Mouse (Mus musculus) stomach, embryonic 16.5 days (tissue): Measurements from ENCODE around the gene Rer1. TPM values are rescaled to one million over a fixed set of nuclear protein-coding genes. Genes with fewer than 3 reads are reported as not detected.

Source experiments
- ATAC-seq: fragments of 200-750 bp; cut with Nextera tagmentation; 2 replicates; pipeline ENCODE4 v1.8.0; 2017; ENCODE audit warnings: moderate number of reproducible peaks, moderate TSS enrichment; ENCODE audit not compliant: insufficient read depth, low FRiP score
- H3K27ac ChIP-seq: fragments of 300-500 bp; sonication (generic); 2 replicates; pipeline ENCODE4 v1.5.1; 2014; ENCODE audit warnings: low read length
- H3K27me3 ChIP-seq: fragments of 300-500 bp; sonication (generic); 2 replicates; pipeline ENCODE4 v1.6.1; 2014; ENCODE audit warnings: low read length, control low read depth, mixed read lengths; ENCODE audit not compliant: control insufficient read depth, insufficient read depth
- H3K36me3 ChIP-seq: fragments of 300-500 bp; sonication (generic); 2 replicates; pipeline ENCODE4 v1.6.1; 2014; ENCODE audit warnings: low read length; ENCODE audit not compliant: control insufficient read depth, insufficient read depth
- H3K4me1 ChIP-seq: fragments of 300-500 bp; sonication (generic); 2 replicates; pipeline ENCODE4 v1.6.1; 2014; ENCODE audit warnings: low read length, control low read depth, mixed read lengths; ENCODE audit not compliant: control insufficient read depth, insufficient read depth
- H3K4me2 ChIP-seq: fragments of 300-500 bp; sonication (generic); 2 replicates; pipeline ENCODE4 v1.6.1; 2014; ENCODE audit warnings: low read depth, low read length, mixed read lengths
- H3K4me3 ChIP-seq: fragments of 300-500 bp; sonication (generic); replicated peaks from 2 replicates; pipeline ENCODE4 v1.5.1; 2014; ENCODE audit warnings: mild to moderate bottlenecking, low read length
- H3K9ac ChIP-seq: fragments of 300-500 bp; sonication (generic); 2 replicates; pipeline ENCODE4 v1.6.1; 2014; ENCODE audit warnings: low read length
- H3K9me3 ChIP-seq: fragments of 300-500 bp; sonication (generic); replicated peaks from 2 replicates; pipeline ENCODE4 v1.6.1; 2016; ENCODE audit warnings: low read length, control low read depth; ENCODE audit not compliant: control insufficient read depth
- WGBS: fragments of 180-500 bp; shearing (Covaris S2); extraction: QIAGEN DNeasy Blood & Tissue Kit; methylation state at CpG from one replicate; pipeline ENCODE4 v1.1.7; 2014; 5-methylcytosine and 5-hydroxymethylcytosine counted together
- polyA plus RNA-seq: library from polyadenylated mRNA; unstranded; fragments of >200 nt; fragmentation: Nextera tagmentation; extraction: Ambion mirVana; gene quantifications from 2 replicates; pipeline ENCODE4 v1.2.1, GENCODE M21; 2015

The Rer1 gene
- polyA plus RNA-seq, 1 experiment from 2014 or later: 183 TPM

DNA sequence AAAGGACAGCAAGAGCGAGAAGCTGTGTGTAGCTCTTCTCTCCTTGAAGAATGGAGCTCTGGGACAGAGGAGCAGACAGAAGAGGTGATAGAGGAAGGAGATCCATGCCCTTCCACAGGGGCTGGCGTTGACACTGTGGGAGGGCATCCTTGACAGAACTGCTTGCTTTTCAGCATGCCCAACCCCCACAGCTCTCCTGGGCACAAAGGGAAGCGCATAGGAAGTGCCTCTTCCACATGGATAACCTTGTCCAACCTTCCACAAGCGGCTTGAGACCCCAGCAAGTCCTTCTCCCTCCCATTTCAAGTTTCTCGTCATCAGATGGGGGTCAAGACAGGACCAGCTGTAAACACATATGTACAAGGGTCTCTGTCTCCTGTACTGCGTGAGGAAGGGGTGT, 53.1 kb downstream of the Rer1 start:
- Histone ChIP-seq H3K9ac (no peak overlapping the region), H3K4me3 (no peak overlapping the region), H3K4me2 (no peak overlapping the region), H3K36me3 (no peaks in the 10 kb centered on the region), H3K27ac (no peak overlapping the region), H3K27me3 (no peaks in the 10 kb centered on the region), H3K4me1 (no peaks in the 10 kb centered on the region), H3K9me3 (no peaks in the 10 kb centered on the region)
- WGBS: 38% methylated on average over 6 of the region's 6 CpGs
- no peak for ATAC-seq

GRCm38 (mm10) chr4:155024170-155025010, 61.8 kb downstream of the Rer1 start:
- H3K4me2 ChIP-seq: no peak overlapping the region
- no peak overlapping the region for H3K9ac ChIP-seq
- no peaks in the 10 kb centered on the region for H3K36me3 ChIP-seq
- no peak overlapping the region for H3K4me3 ChIP-seq
- 87% methylated on average over 11 of the region's 11 CpGs for WGBS
- peaks cover 10% of the 10 kb centered on the region for H3K4me1 ChIP-seq
- H3K9me3 ChIP-seq: no peaks in the 10 kb centered on the region
- no peak overlapping the region for H3K27ac ChIP-seq
- no peaks in the 10 kb centered on the region for H3K27me3 ChIP-seq
- ATAC-seq: no peak

Other genes with a start within 250 kb of the Rer1 start
- 0.04 and 0.09 TPM in 2 replicates for gene Ttc34, start 248.9 kb downstream of the Rer1 start, polyA plus RNA-seq
- 0.20 and 0.30 TPM in 2 replicates for gene Mmel1, start 216.8 kb downstream of the Rer1 start, polyA plus RNA-seq
- gene Fam213b, start 187.2 kb downstream of the Rer1 start, polyA plus RNA-seq: 29.5 and 34.1 TPM in 2 replicates
- 4.3 and 4.6 TPM in 2 replicates for gene Tnfrsf14, start 157.8 kb downstream of the Rer1 start, polyA plus RNA-seq
- gene Hes5, start 125.5 kb downstream of the Rer1 start, polyA plus RNA-seq: 0.59 and 1.0 TPM in 2 replicates
- gene Pank4, start 122.3 kb downstream of the Rer1 start, polyA plus RNA-seq: 40.6 and 40.8 TPM in 2 replicates
- 27.4 and 30.4 TPM in 2 replicates for gene Plch2, start 29.6 kb downstream of the Rer1 start, polyA plus RNA-seq
- 19.9 and 20.1 TPM in 2 replicates for gene Pex10, start 19.4 kb downstream of the Rer1 start, polyA plus RNA-seq
- 4.8 and 6.1 TPM in 2 replicates for gene Morn1, start 195 bp upstream of the Rer1 start, polyA plus RNA-seq
- 17.7 and 17.9 TPM in 2 replicates for gene Ski, start 136.2 kb upstream of the Rer1 start, polyA plus RNA-seq
- 58.4 and 60.1 TPM in 2 replicates for gene Faap20, start 163.4 kb upstream of the Rer1 start, polyA plus RNA-seq